Mouse (Mus musculus) intestine, embryonic 15.5 days (tissue): ENCODE measurements around the gene Mthfd2l. TPM values are rescaled to one million over a fixed set of nuclear protein-coding genes. Genes with fewer than 3 reads are reported as not detected.

ENCODE experiments used
- ATAC-seq: fragments of 200-750 bp; cut with Nextera tagmentation; 2 replicates; pipeline ENCODE4 v1.8.0; 2017; ENCODE audit warnings: moderate TSS enrichment, moderate library complexity
- H3K27ac ChIP-seq: fragments of 300-500 bp; sonication (generic); 2 replicates; pipeline ENCODE4 v1.5.1; 2015; ENCODE audit warnings: mild to moderate bottlenecking, inconsistent platforms
- H3K27me3 ChIP-seq: fragments of 300-500 bp; sonication (generic); replicated peaks from 2 replicates; pipeline ENCODE4 v1.6.1; 2015; ENCODE audit warnings: inconsistent platforms
- H3K36me3 ChIP-seq: fragments of 300-500 bp; sonication (generic); 2 replicates; pipeline ENCODE4 v1.6.1; 2015; ENCODE audit warnings: inconsistent platforms
- H3K4me1 ChIP-seq: fragments of 300-500 bp; sonication (generic); replicated peaks from 2 replicates; pipeline ENCODE4 v1.6.1; 2015; ENCODE audit warnings: inconsistent platforms
- H3K4me2 ChIP-seq: fragments of 300-500 bp; sonication (generic); replicated peaks from 2 replicates; pipeline ENCODE4 v1.6.1; 2015; ENCODE audit warnings: mild to moderate bottlenecking, inconsistent platforms
- H3K4me3 ChIP-seq: fragments of 300-500 bp; sonication (generic); replicated peaks from 2 replicates; pipeline ENCODE4 v1.5.1; 2015; ENCODE audit warnings: inconsistent platforms
- H3K9ac ChIP-seq: fragments of 300-500 bp; sonication (generic); 2 replicates; pipeline ENCODE4 v1.6.1; 2015; ENCODE audit warnings: inconsistent platforms
- H3K9me3 ChIP-seq: fragments of 300-500 bp; sonication (generic); 2 replicates; pipeline ENCODE4 v1.6.1; 2016; ENCODE audit warnings: inconsistent platforms
- WGBS: fragments of 180-500 bp; shearing (Covaris S2); methylation state at CpG from one replicate; pipeline ENCODE4 v1.1.7; 2015; 5-methylcytosine and 5-hydroxymethylcytosine counted together
- polyA plus RNA-seq: library from polyadenylated mRNA; unstranded; fragments of >200 nt; fragmentation: Nextera tagmentation; extraction: Ambion mirVana; gene quantifications from 2 replicates; pipeline ENCODE4 v1.2.1, GENCODE M21; 2015

The Mthfd2l gene
- polyA plus RNA-seq, 1 experiment from 2014 or later, result 46.2 TPM

GRCm38 (mm10) chr5:90952731-90953481 is 22.0 kb downstream of the Mthfd2l start:
- Histone ChIP-seq H3K27ac (no peak overlapping the region), H3K4me2 (no peak overlapping the region), H3K9ac (no peak overlapping the region), H3K4me1 (no peaks in the 10 kb centered on the region), H3K27me3 (no peaks in the 10 kb centered on the region), H3K36me3 (no peaks in the 10 kb centered on the region), H3K4me3 (no peak overlapping the region), H3K9me3 (no peaks in the 10 kb centered on the region)
- WGBS, result 81% methylated on average over 8 of the region's 8 CpGs
- no peak for ATAC-seq

DNA sequence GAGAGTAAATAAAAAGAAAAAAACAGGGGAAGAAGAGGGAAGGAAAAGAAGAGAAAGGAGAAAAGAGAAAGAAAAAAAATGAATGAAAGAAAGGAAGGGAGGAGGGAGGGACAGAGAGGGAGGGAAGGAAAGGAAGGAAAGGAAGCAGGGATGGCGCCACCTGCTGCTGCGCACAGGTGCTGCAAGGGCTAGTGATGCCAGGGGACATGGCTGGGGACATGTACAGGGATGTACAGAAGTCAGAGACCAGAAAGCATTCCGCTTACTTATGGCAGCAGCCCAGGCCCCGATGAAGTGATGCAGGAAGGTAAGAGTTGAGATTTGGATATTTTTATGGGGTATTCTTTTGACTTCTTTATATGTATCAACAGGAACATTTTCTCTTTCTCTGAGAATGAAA is 33.4 kb downstream of the Mthfd2l start:
- no peak for ATAC-seq
- Histone ChIP-seq H3K27me3 (no peaks in the 10 kb centered on the region), H3K9ac (no peak overlapping the region), H3K4me2 (no peak overlapping the region), H3K36me3 (no peaks in the 10 kb centered on the region), H3K27ac (no peak overlapping the region), H3K9me3 (no peaks in the 10 kb centered on the region), H3K4me1 (no peaks in the 10 kb centered on the region), H3K4me3 (no peak overlapping the region)
- WGBS, result 67% methylated on average over 4 of the region's 4 CpGs

DNA sequence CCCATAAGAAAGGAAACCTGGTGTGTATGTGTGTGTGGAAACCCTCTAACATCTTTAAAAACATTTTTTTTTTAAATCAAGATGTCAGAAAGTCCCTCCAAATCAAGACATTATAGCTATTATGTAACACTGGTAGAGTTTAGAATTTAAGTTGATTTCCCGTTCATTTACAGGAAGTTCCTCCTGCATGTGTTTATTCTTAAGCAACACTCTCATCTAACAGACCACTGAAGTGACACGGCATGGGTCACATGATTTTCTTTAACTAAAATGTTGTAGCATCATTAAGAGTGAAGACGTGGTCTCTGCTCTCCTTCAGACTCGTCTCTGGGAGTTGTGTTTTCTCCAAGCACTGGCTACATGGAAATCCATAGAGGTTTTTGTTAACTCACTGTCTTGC is 33.8 kb downstream of the Mthfd2l start:
- WGBS, result 68% methylated on average over 4 of the region's 4 CpGs
- no peak for ATAC-seq
- Histone ChIP-seq H3K9ac (no peak overlapping the region), H3K36me3 (no peaks in the 10 kb centered on the region), H3K27ac (no peak overlapping the region), H3K9me3 (no peaks in the 10 kb centered on the region), H3K4me2 (no peak overlapping the region), H3K27me3 (no peaks in the 10 kb centered on the region), H3K4me1 (no peaks in the 10 kb centered on the region), H3K4me3 (no peak overlapping the region)

DNA sequence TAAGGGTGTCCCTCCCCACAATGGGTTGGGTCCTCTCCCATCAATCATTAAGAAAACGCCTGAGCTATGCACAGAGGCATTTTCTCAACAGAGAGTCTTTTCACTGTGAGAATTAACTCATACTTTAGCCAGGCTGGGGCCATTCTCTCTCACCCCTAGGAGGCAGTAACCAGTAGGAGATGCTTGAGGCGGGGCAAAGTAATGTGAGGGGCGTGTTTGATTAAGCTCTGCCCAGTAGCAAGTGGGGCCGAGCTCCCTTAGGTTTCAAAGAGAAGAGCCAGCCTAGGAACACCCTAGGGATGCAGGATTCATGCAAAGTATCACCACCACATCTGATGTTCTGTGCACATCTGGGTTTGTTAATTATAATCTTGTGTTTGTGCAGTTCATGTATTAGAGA is 34.5 kb downstream of the Mthfd2l start:
- WGBS, result 54% methylated on average over 4 of the region's 4 CpGs
- no peak overlapping the region for H3K4me3 ChIP-seq
- H3K9ac ChIP-seq, result no peak overlapping the region
- no peak overlapping the region for H3K27ac ChIP-seq
- H3K27me3 ChIP-seq, result no peaks in the 10 kb centered on the region
- H3K9me3 ChIP-seq, result no peaks in the 10 kb centered on the region
- H3K4me1 ChIP-seq, result no peaks in the 10 kb centered on the region
- H3K4me2 ChIP-seq, result no peak overlapping the region
- ATAC-seq, result no peak
- H3K36me3 ChIP-seq, result no peaks in the 10 kb centered on the region

DNA sequence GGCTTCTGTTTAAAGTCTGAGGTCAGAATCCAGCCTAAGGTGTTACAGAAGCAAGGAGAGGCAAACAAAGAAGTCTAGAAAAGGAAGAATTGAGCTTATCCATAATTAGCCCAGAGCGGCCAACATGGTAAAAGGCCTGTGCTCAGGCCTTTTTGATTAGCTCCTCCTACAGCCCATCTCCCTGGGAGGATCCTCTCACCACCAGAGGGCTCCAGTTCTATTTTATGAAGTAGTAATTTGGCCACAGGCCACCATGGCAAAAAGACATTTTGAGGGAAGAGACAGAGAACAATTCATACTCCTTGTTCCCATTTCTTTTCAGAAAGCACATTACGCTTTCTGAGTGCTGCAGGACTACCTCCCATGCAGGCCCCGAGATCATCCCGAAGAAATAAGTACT is 46.3 kb downstream of the Mthfd2l start:
- Histone ChIP-seq H3K27ac (no peak overlapping the region), H3K4me1 (no peaks in the 10 kb centered on the region), H3K36me3 (no peaks in the 10 kb centered on the region), H3K27me3 (no peaks in the 10 kb centered on the region), H3K4me2 (no peak overlapping the region), H3K9me3 (no peaks in the 10 kb centered on the region), H3K9ac (no peak overlapping the region), H3K4me3 (no peak overlapping the region)
- no peak for ATAC-seq
- WGBS, result 82% methylated on average over 4 of the region's 4 CpGs

GRCm38 (mm10) chr5:90980297-90980696 is 49.4 kb downstream of the Mthfd2l start:
- 78% methylated on average over 7 of the region's 7 CpGs for WGBS
- Histone ChIP-seq H3K27ac (no peak overlapping the region), H3K9ac (no peak overlapping the region), H3K4me3 (no peak overlapping the region), H3K36me3 (no peaks in the 10 kb centered on the region), H3K9me3 (no peaks in the 10 kb centered on the region), H3K4me2 (no peak overlapping the region), H3K4me1 (no peaks in the 10 kb centered on the region), H3K27me3 (no peaks in the 10 kb centered on the region)
- no peak for ATAC-seq

DNA sequence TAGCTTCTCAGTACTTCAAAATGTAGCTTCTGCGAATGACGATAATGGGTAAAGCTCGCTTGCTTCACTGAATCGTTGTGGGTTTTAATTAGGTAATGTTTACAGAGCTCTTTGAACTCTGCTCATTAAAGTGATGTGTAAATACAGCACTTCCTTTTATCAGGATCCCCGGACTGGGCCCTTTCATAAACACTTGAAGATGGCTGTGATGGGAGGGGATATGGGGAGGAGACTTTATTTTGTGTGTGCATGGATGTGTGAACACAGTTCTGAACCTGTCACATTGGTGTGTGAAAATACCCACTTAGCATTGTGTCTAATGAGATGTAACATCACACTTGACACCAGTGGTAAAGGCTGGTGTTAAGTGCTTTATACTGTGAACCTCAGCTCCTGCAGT is 56.7 kb downstream of the Mthfd2l start:
- no peak overlapping the region for H3K4me3 ChIP-seq
- 57% methylated on average over 5 of the region's 5 CpGs for WGBS

GRCm38 (mm10) chr5:90988149-90988548 is 57.2 kb downstream of the Mthfd2l start:
- no peak overlapping the region for H3K4me2 ChIP-seq
- H3K4me1 ChIP-seq, result no peaks in the 10 kb centered on the region
- H3K9ac ChIP-seq, result no peak overlapping the region
- no peaks in the 10 kb centered on the region for H3K9me3 ChIP-seq
- no peak overlapping the region for H3K4me3 ChIP-seq
- H3K27ac ChIP-seq, result no peak overlapping the region
- 82% methylated on average over 3 of the region's 3 CpGs for WGBS
- no peaks in the 10 kb centered on the region for H3K27me3 ChIP-seq
- no peak for ATAC-seq
- no peaks in the 10 kb centered on the region for H3K36me3 ChIP-seq

More for the DNA sequence above, 56.7 kb downstream of the Mthfd2l start:
- no peaks in the 10 kb centered on the region for H3K4me1 ChIP-seq
- ATAC-seq, result no peak
- H3K27ac ChIP-seq, result no peak overlapping the region
- H3K9me3 ChIP-seq, result no peaks in the 10 kb centered on the region
- H3K27me3 ChIP-seq, result no peaks in the 10 kb centered on the region
- no peaks in the 10 kb centered on the region for H3K36me3 ChIP-seq
- H3K4me2 ChIP-seq, result no peak overlapping the region
- no peak overlapping the region for H3K9ac ChIP-seq

DNA sequence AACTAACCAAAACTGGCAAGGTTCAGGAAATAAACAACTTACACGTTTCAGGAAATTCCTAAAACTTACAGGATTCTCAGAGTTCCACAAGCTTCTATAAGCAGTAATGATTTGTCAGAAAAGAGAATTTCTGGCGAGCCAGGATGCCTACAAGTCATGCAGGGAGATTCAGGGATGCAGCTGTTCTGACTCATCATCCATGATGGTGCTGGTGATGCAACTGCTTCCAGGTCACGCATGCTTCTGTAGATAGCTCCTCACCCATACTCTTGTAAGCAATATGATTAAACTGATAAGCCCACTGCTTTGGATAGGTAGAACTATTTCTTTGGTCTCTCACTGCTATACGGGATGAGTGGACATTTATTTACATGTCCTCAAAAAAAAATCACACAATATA is 57.7 kb downstream of the Mthfd2l start:
- no peak for ATAC-seq
- WGBS, result 92% methylated on average over 4 of the region's 4 CpGs
- H3K9me3 ChIP-seq, result no peaks in the 10 kb centered on the region
- no peak overlapping the region for H3K4me2 ChIP-seq
- H3K9ac ChIP-seq, result no peak overlapping the region
- no peaks in the 10 kb centered on the region for H3K4me1 ChIP-seq
- H3K27ac ChIP-seq, result no peak overlapping the region
- H3K36me3 ChIP-seq, result no peaks in the 10 kb centered on the region
- no peaks in the 10 kb centered on the region for H3K27me3 ChIP-seq
- no peak overlapping the region for H3K4me3 ChIP-seq

DNA sequence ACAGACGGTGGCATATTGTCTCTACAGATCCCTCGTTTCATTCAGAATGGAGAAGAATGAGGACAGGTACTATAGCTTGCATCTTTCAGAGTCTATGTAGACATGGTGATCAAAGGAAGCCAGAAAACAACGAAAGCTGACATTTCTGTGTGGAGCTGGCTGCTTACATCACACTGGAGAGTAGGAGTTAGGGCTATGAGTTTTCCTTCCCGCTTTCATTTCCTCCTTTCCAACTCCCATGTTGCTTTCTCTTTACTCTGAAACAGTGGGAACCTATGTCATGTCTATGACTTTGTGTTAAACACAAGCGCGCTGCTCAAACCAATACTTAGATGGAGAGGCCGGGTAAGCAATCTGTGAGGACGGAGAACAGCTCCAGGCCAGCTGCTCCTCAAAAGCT is 69.0 kb downstream of the Mthfd2l start:
- no peak overlapping the region for H3K4me3 ChIP-seq

DNA sequence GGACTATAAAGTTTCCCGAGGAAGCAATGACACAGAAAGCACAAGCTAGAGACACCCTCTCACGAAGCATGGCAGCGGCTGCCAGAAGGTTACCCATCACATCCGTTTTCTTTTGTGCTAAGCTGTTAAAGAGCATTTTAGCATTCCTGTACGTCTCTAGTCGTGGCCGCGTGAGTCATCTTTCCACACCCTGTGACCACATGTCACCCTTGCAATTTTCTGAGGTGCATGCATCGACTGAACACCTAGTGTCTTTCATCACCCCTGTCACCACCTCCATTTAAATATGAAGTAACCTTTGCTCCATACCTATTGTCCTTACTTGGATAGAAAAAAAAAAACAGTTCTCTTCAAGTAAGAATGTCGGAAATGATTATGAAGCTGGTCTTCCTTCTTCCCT is 84.3 kb downstream of the Mthfd2l start:
- 76% methylated on average over 10 of the region's 10 CpGs for WGBS
- Histone ChIP-seq H3K27me3 (no peaks in the 10 kb centered on the region), H3K9me3 (no peaks in the 10 kb centered on the region), H3K27ac (no peak overlapping the region), H3K4me3 (no peak overlapping the region), H3K9ac (no peak overlapping the region), H3K4me2 (no peak overlapping the region), H3K36me3 (no peaks in the 10 kb centered on the region), H3K4me1 (no peaks in the 10 kb centered on the region)
- ATAC-seq, result peak; percentile 55; the same call in 1 of the 2 replicates

More for the DNA sequence above, 69.0 kb downstream of the Mthfd2l start:
- 92% methylated on average over 8 of the region's 8 CpGs for WGBS
- Histone ChIP-seq H3K9me3 (no peaks in the 10 kb centered on the region), H3K9ac (no peak overlapping the region), H3K4me2 (no peak overlapping the region), H3K4me1 (no peaks in the 10 kb centered on the region), H3K27ac (no peak overlapping the region), H3K27me3 (no peaks in the 10 kb centered on the region), H3K36me3 (no peaks in the 10 kb centered on the region)
- no peak for ATAC-seq

- no peak overlapping the region for H3K27ac ChIP-seq
- WGBS, result 86% methylated on average over 8 of the region's 8 CpGs
- H3K4me1 ChIP-seq, result no peaks in the 10 kb centered on the region
- ATAC-seq, result no peak
- H3K4me3 ChIP-seq, result no peak overlapping the region
- no peak overlapping the region for H3K9ac ChIP-seq
- no peak overlapping the region for H3K4me2 ChIP-seq
- H3K27me3 ChIP-seq, result no peaks in the 10 kb centered on the region
- H3K36me3 ChIP-seq, result no peaks in the 10 kb centered on the region
- no peaks in the 10 kb centered on the region for H3K9me3 ChIP-seq
Measured at GRCm38 (mm10) chr5:91023114-91023513, 92.2 kb downstream of the Mthfd2l start.

- Histone ChIP-seq H3K27me3 (no peaks in the 10 kb centered on the region), H3K4me3 (no peak within 1 kb of the TSS), H3K36me3 (no peaks in the 10 kb centered on the region), H3K9me3 (no peaks in the 10 kb centered on the region), H3K4me1 (no peaks in the 10 kb centered on the region), H3K27ac (no peak within 1 kb of the TSS), H3K4me2 (no peak within 1 kb of the TSS), H3K9ac (no peak within 1 kb of the TSS)
- no peak for ATAC-seq
- WGBS, result 81% methylated on average over 6 of the region's 6 CpGs
Measured at GRCm38 (mm10) chr5:91027164-91027563, 96.2 kb downstream of the Mthfd2l start, which contains the start of gene Epgn. TSS of gene Epgn (plus strand) at chr5:91027464.
